Mouse (Mus musculus) CH12.LX (cell line): ENCODE results near the gene Pias4.

Source experiments
- CHD1 ChIP-seq: IDR thresholded peaks from 2 replicates; pipeline ENCODE4 v1.6.1; 2012; ENCODE audit warnings: low read depth, low read length, improper control_type of control experiment, inconsistent platforms
- CTCF ChIP-seq, 2 experiments: IDR thresholded peaks in 1 of 2; conservative IDR thresholded peaks in 1 of 2; 2 replicates each; pipeline ENCODE4 v1.5.1; 2011 to 2012; ENCODE audit warnings: low read depth in 2 of 2, low read length in 2 of 2, improper control_type of control experiment in 1 of 2, inconsistent platforms in 1 of 2, mild to moderate bottlenecking in 1 of 2, moderate library complexity in 1 of 2
- POLR2A ChIP-seq: IDR thresholded peaks from 2 replicates; pipeline ENCODE4 v1.6.1; 2011; ENCODE audit warnings: low read depth, mild to moderate bottlenecking, improper control_type of control experiment, low read length
- ZNF384 ChIP-seq: IDR thresholded peaks from 2 replicates; pipeline ENCODE4 v1.6.1; 2012; ENCODE audit warnings: low read depth, low read length, improper control_type of control experiment, inconsistent platforms

DNA sequence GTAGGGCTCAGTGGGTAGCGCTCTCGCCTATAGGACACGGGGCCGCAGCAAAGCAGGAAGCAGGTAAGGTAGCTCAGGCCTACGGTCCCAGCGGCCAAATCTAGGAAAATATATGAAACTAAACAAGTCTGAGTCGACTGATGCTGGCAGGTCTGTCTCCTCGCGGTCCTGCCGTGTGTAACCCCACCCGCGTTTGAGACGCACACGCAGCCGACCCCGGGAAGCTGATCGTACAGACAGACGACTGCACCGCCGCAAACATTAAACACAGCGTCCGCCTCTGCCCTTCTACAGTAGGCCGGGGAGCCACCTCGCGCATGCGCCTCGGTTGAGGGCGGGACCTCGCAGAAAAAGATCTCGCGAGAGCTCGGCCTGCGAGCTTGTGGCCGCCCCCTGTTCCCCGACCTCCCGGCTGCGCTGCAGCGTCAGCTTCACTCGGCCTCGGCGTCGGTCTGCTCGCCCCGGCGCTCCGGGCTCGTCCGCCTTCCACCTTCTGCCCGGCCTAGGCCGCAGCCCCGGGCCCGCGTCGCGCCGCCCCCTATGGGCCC lies 62.1 kb downstream of the Pias4 start, which contains the start of gene Map2k2:
- TF ChIP-seq POLR2A (peak; percentile 99), CTCF (conservative IDR thresholded peaks at IDR 0.05 in 1 of 2, IDR thresholded peaks at IDR 0.05 in 1 of 2; ENCODE audit: low read depth in 2 of 2, low read length in 2 of 2) (no peak), CHD1 (0 out of 2 replicates have a peak, but pooled peaks have one; percentile 26), ZNF384 (no peak)
